ENCODE assay signal across 13 mouse cellular contexts in the genomic region with DNA sequence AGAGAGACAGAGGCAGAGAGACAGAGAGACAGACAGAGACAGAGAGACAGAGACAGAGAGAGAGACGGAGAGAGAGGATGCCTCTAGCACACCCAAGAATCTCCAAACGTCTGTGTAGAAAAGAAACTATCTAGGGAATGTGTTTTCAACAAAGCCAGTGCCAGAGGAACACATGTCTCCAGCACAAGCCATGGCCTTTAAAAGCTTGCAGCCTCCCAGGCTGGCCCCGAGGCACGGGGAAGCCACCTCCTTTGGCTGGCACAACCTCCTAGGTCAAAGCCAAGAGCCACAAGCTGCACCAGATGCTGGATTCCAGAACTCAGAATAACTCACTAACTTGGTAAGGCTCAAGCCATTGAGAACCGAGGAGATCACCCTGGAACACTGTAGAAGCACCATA. TPM values are rescaled to one million over a fixed set of nuclear protein-coding genes. Genes with fewer than 3 reads are reported as not detected.
A peak's percentile ranks its signal among the peaks of the same experiment; 100 is the strongest.
DNase-seq lines count a peak whose midpoint lies in the region; ATAC-seq lines count a peak whose summit lies in the region.
"Had no signal": no experiment of that assay in that cellular context is flagged by ENCODE, and none has a peak within 500 bp of the region (broad histone marks: within the 10 kb centered on the region; RNA-seq: fewer than 3 reads in every experiment).

No protein-coding gene starts in this region.

- no peak overlapping the region for H3K4me2 ChIP-seq in hindbrain, embryonic 16.5 days (ENCODE audit: low read length)
- no peak overlapping the region for H3K4me2 ChIP-seq in hindbrain, embryonic 13.5 days
- H3K4me2 ChIP-seq: stomach, embryonic 15.5 days had no signal

- ATAC-seq in hindbrain, embryonic 16.5 days, result no peak
- ATAC-seq in hindbrain, embryonic 13.5 days (ENCODE audit: low FRiP score), result no peak

- H3K36me3 ChIP-seq in hindbrain, embryonic 16.5 days (ENCODE audit: control insufficient read depth, insufficient read depth, low read length), result no peaks in the 10 kb centered on the region
- H3K36me3 ChIP-seq in hindbrain, embryonic 13.5 days, result no peaks in the 10 kb centered on the region; the same call in 1 of the 2 replicates
- H3K36me3 ChIP-seq: stomach, embryonic 15.5 days had no signal

- H3K9ac ChIP-seq in hindbrain, embryonic 16.5 days (ENCODE audit: low read depth, low read length), result no peak overlapping the region
- no peak overlapping the region for H3K9ac ChIP-seq in hindbrain, embryonic 13.5 days
- H3K9ac ChIP-seq: stomach, embryonic 15.5 days had no signal

- DNase-seq in lung, postnatal 10 days, result peak; percentile 48
- DNase-seq in lung, postnatal 14 days, result no peak
- peak; percentile 62 for DNase-seq in fibroblast of lung, adult 2 months (ENCODE audit: low read depth)
- DNase-seq in heart, adult 8-10 months (ENCODE audit: low spot score), result peak; percentile 66
- DNase-seq in heart, postnatal 36 days, result peak; percentile 55 to 60
- no peak for DNase-seq in cerebellum, adult 9-11 months
- DNase-seq: cerebellum, adult 11 months; layer of hippocampus, adult 9-11 months; retina, postnatal 1 day had no signal

- no peaks in the 10 kb centered on the region for H3K9me3 ChIP-seq in hindbrain, embryonic 16.5 days (ENCODE audit: control insufficient read depth, low read length)
- no peaks in the 10 kb centered on the region for H3K9me3 ChIP-seq in hindbrain, embryonic 13.5 days
- H3K9me3 ChIP-seq: megakaryocyte, embryonic 14.5 days; stomach, embryonic 15.5 days had no signal

- peaks cover 2% of the 10 kb centered on the region; the same call in 1 of the 2 replicates for H3K4me1 ChIP-seq in hindbrain, embryonic 16.5 days (ENCODE audit: control insufficient read depth, insufficient read depth, low read depth, low read length)
- H3K4me1 ChIP-seq in hindbrain, embryonic 13.5 days (replicated peaks), result peaks cover 9% of the 10 kb centered on the region; the same call in 1 of the 2 replicates
- H3K4me1 ChIP-seq: stomach, embryonic 15.5 days had no signal

- no peaks in the 10 kb centered on the region for H3K27me3 ChIP-seq in hindbrain, embryonic 16.5 days (replicated peaks; ENCODE audit: control insufficient read depth, insufficient read depth, low read length)
- H3K27me3 ChIP-seq in hindbrain, embryonic 13.5 days, result no peaks in the 10 kb centered on the region
- H3K27me3 ChIP-seq: megakaryocyte, embryonic 14.5 days; stomach, embryonic 15.5 days had no signal

- WGBS in hindbrain, embryonic 16.5 days, result 65% methylated on average over 5 of the region's 5 CpGs
- 71% methylated on average over 5 of the region's 5 CpGs for WGBS in hindbrain, embryonic 13.5 days

- intact Hi-C loops in heart, postnatal 36 days (cut with DNase I), result loop anchor here (5.0 kb wide), 1 partner anchor 50 kb away; no protein-coding TSS in a partner anchor

- no peak overlapping the region for H3K4me3 ChIP-seq in hindbrain, embryonic 16.5 days (ENCODE audit: low read length)
- no peak overlapping the region for H3K4me3 ChIP-seq in hindbrain, embryonic 13.5 days
- H3K4me3 ChIP-seq: megakaryocyte, embryonic 14.5 days; stomach, embryonic 15.5 days had no signal

- no peak overlapping the region for H3K27ac ChIP-seq in hindbrain, embryonic 16.5 days (ENCODE audit: low read depth, low read length)
- no peak overlapping the region for H3K27ac ChIP-seq in hindbrain, embryonic 13.5 days
- H3K27ac ChIP-seq: stomach, embryonic 15.5 days had no signal

RNA-seq across cellular contexts. Expression of a gene that starts 42.1 kb away (rescaled TPM):
- 100 to 1,000 TPM; 117 to 175 (median 143) TPM for total RNA-seq in heart, adult 8-10 months (2022)
- 100 to 1,000 TPM; 120 to 153 TPM for total RNA-seq in heart, postnatal 36 days (2021)
- 51.2 and 53.4 TPM in 2 replicates for polyA plus RNA-seq in hindbrain, embryonic 16.5 days (2015; fragmentation: Nextera tagmentation; extraction: Ambion mirVana)
- polyA plus RNA-seq in hindbrain, embryonic 13.5 days (2015; fragmentation: Nextera tagmentation; extraction: Ambion mirVana), result 54.5 and 56.1 TPM in 2 replicates

Comparison
In these comparisons a context has a peak if more than half of its experiments do, and no peak if none do; other contexts are left out.
1. DNase-seq: peak in lung, postnatal 10 days (single experiment), fibroblast of lung, adult 2 months (single experiment), heart, adult 8-10 months (single experiment) and heart, postnatal 36 days (2 of 2); none in lung, postnatal 14 days (single experiment) and cerebellum, adult 9-11 months (single experiment).